Mouse (Mus musculus) heart, embryonic 16.5 days (tissue): Measurements from ENCODE around the gene Slc5a5. TPM values are rescaled to one million over a fixed set of nuclear protein-coding genes. Genes with fewer than 3 reads are reported as not detected.
A peak's percentile ranks its signal among the peaks of the same experiment; 100 is the strongest.

Source experiments
- ATAC-seq: fragments of 200-750 bp; cut with Nextera tagmentation; replicated peaks from 2 replicates; pipeline ENCODE4 v1.8.0; 2017; ENCODE audit warnings: moderate number of reproducible peaks; ENCODE audit not compliant: insufficient read depth, low FRiP score; ENCODE audit errors: extremely low read depth
- H3K27ac ChIP-seq: fragments of 300-500 bp; sonication (generic); 2 replicates; pipeline ENCODE4 v1.5.1; 2014; ENCODE audit warnings: mild to moderate bottlenecking, low read length, control low read depth, moderate library complexity
- H3K27me3 ChIP-seq: fragments of 300-500 bp; sonication (generic); 2 replicates; pipeline ENCODE4 v1.6.1; 2014; ENCODE audit warnings: low read length, mixed read lengths; ENCODE audit not compliant: control insufficient read depth, insufficient read depth
- H3K36me3 ChIP-seq: fragments of 300-500 bp; sonication (generic); 2 replicates; pipeline ENCODE4 v1.6.1; 2014; ENCODE audit not compliant: control insufficient read depth, insufficient read depth
- H3K4me1 ChIP-seq: fragments of 300-500 bp; sonication (generic); 2 replicates; pipeline ENCODE4 v1.6.1; 2014; ENCODE audit warnings: low read length, mixed read lengths; ENCODE audit not compliant: control insufficient read depth, insufficient read depth
- H3K4me2 ChIP-seq: fragments of 300-500 bp; sonication (generic); 2 replicates; pipeline ENCODE4 v1.6.1; 2014; ENCODE audit warnings: low read depth, mild to moderate bottlenecking, control low read depth, low read length
- H3K4me3 ChIP-seq: fragments of 300-500 bp; sonication (generic); 2 replicates; pipeline ENCODE4 v1.5.1; 2014; ENCODE audit warnings: mild to moderate bottlenecking, control low read depth, low read length
- H3K9ac ChIP-seq: fragments of 300-500 bp; sonication (generic); 2 replicates; pipeline ENCODE4 v1.6.1; 2014; ENCODE audit warnings: low read length, control low read depth
- H3K9me3 ChIP-seq: fragments of 300-500 bp; sonication (generic); replicated peaks from 2 replicates; pipeline ENCODE4 v1.6.1; 2016; ENCODE audit warnings: low read length; ENCODE audit not compliant: control insufficient read depth
- WGBS: fragments of 180-500 bp; shearing (Covaris S2); extraction: QIAGEN DNeasy Blood & Tissue Kit; methylation state at CpG from one replicate; pipeline ENCODE4 v1.1.7; 2014; 5-methylcytosine and 5-hydroxymethylcytosine counted together
- polyA plus RNA-seq: library from polyadenylated mRNA; unstranded; fragments of >200 nt; fragmentation: Nextera tagmentation; extraction: Ambion mirVana; gene quantifications from 2 replicates; pipeline ENCODE4 v1.2.1, GENCODE M21; 2015

Gene Slc5a5
- polyA plus RNA-seq, 1 experiment from 2014 or later, result 0.43 TPM

DNA sequence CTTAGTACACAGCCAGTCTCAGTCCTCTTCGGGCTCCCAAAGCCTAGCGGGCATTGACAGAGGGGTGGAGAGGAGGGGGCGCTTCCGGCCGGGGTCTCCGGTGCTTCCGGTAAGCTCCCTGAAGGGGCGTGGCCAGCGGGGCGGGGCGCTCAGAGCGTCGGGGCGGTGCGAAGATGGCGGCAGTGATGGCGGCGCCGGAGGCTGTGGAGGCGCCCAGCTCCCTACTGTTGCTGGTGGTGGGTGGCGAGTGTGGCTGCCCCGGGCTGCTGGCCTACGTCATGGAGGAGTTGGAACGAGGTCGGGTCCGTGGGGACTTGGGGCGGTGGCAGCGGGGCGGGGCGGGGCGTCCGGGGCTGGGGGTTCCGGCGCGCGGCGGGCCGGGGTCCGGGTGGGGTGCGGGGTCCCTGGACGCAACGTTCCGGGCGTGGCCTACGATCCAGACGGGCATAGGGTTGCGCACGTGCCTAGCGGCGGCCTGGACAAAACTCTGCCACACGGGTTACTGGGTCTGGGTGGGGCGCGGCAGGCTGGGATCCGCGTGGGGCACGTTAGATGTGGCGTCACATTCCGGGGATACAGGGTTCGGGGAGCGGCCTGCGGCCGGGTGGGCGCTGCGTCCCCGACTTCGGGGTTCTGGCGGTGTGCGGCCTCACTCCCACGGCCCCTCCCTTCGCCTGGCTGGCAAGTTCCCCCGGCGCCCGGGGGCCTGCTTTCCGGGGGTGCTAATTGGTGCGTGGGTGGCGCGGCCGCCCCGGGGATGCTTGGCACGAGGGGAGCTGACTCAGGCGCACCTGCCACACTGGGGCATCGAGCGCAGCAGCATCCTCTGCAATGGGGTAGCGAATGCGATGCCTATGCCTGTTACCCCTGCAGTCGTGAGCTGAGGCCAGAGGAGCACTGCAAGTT, 13.5 kb upstream of the Slc5a5 start, which contains the start of gene Map1s:
Gene Map1s (plus strand): TSS at position 102 of the 906 bp plus-strand sequence.
- no peaks in the 10 kb centered on the region for H3K36me3 ChIP-seq
- under 1% methylated on average over 79 of the region's 86 CpGs for WGBS
- peaks cover 4% of the 10 kb centered on the region for H3K27me3 ChIP-seq
- no peaks in the 10 kb centered on the region for H3K9me3 ChIP-seq
- peak within 1 kb of the TSS; percentile 92 for H3K9ac ChIP-seq
- peaks cover 14% of the 10 kb centered on the region for H3K4me1 ChIP-seq
- H3K4me3 ChIP-seq, result peak within 1 kb of the TSS; percentile 85
- peak within 1 kb of the TSS; percentile 93 for H3K4me2 ChIP-seq
- peak; percentile 85 for ATAC-seq
- peak within 1 kb of the TSS; percentile 82 for H3K27ac ChIP-seq

DNA sequence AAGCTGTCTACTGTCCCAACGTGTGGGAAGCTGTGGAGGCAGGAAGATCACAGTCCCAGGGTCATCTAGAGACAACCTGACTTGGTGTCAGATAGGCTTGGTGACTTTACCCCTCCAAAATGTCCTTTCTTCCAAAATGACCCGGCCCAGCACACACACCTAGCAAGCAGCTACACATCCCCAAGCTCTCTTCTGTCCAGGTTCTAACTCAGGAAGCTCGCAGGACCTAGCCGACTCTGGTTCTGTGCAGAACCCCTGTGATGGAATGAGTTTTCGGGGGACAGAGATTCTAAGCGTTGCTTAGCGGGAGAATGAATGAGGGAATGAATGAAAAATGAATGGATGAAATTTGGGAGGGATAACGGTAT, 12.9 kb upstream of the Slc5a5 start:
- 15% methylated on average over 8 of the region's 8 CpGs for WGBS
- no peaks in the 10 kb centered on the region for H3K9me3 ChIP-seq
- H3K4me3 ChIP-seq, result peak overlapping the region; percentile 85
- peak overlapping the region; percentile 92 for H3K9ac ChIP-seq
- peaks cover 14% of the 10 kb centered on the region for H3K4me1 ChIP-seq
- peak overlapping the region; percentile 82 for H3K27ac ChIP-seq
- ATAC-seq, result no peak
- H3K27me3 ChIP-seq, result peaks cover 4% of the 10 kb centered on the region
- no peaks in the 10 kb centered on the region for H3K36me3 ChIP-seq
- H3K4me2 ChIP-seq, result peak overlapping the region; percentile 93

DNA sequence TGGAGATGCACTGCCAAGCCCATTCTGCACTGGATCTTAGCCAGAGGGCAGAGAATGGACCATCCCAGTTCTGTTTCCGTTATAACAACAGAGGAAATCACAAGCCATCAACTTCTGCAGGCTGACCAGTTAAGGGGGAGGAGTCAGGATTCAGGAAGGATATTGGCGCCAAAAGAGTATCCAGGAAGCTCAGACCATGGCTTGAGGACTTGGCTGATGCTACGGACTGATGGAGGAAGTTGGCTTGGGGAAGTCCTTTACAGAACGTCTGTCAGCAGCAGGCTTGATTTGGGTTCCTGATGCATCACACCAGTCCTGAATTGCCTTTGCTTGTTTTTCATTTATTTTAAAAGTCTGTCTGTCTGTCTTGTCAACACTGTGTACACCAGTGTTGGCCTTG, 12.0 kb upstream of the Slc5a5 start:
- 44% methylated on average over 4 of the region's 4 CpGs for WGBS
- no peak overlapping the region for H3K27ac ChIP-seq

DNA sequence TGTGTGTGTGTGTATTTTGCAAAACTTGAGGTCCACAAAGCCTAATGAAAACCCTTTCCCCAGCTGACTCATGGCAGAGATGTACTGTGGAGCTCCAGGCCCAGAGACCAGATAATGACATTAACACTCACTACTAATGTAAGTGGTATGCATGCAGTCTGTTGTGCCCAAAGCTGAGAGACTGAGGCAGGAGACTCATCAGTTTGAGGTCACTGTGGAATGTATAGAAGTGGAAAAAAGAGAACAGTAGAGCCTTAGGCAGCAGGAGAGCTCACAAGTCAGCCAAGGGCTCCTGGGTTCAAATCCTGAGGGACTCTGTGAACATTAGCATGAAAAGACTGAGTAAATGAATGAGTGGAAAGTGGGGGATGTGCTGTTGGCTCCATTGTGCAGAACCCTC, 11.0 kb upstream of the Slc5a5 start:
- H3K9ac ChIP-seq, result no peak overlapping the region
- H3K36me3 ChIP-seq, result no peaks in the 10 kb centered on the region
- H3K4me3 ChIP-seq, result no peak overlapping the region
- peaks cover 14% of the 10 kb centered on the region for H3K4me1 ChIP-seq
- peaks cover 4% of the 10 kb centered on the region for H3K27me3 ChIP-seq
- no peaks in the 10 kb centered on the region for H3K9me3 ChIP-seq
- H3K27ac ChIP-seq, result no peak overlapping the region
- no peak overlapping the region for H3K4me2 ChIP-seq
- no peak for ATAC-seq

More for the DNA sequence above, 12.0 kb upstream of the Slc5a5 start:
- peaks cover 14% of the 10 kb centered on the region for H3K4me1 ChIP-seq
- no peak for ATAC-seq
- H3K36me3 ChIP-seq, result no peaks in the 10 kb centered on the region
- H3K4me2 ChIP-seq, result no peak overlapping the region
- H3K9ac ChIP-seq, result no peak overlapping the region
- H3K4me3 ChIP-seq, result no peak overlapping the region
- peaks cover 4% of the 10 kb centered on the region for H3K27me3 ChIP-seq
- no peaks in the 10 kb centered on the region for H3K9me3 ChIP-seq

DNA sequence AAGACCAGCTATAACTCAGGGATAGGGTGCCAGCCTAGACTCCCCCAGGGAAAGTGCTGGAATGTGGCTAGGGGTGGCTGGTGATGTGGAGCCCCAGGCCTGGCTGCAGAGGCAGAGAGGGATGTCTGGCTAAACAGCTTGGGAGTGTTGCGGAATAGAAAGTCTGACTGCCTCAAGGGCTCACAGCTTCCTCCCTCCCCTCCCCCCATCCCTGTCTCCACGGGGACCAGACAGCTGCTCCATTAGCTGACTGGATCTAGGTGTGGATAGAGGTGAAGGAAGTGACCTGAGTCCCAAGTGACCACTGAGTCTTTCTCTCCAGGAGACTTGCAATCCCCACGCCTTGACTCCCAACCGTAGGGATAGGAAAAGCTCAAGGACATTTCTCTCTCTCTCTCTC, 10.6 kb upstream of the Slc5a5 start:
- peaks cover 4% of the 10 kb centered on the region for H3K27me3 ChIP-seq
- H3K4me3 ChIP-seq, result no peak overlapping the region
- no peaks in the 10 kb centered on the region for H3K36me3 ChIP-seq
- no peak for ATAC-seq
- no peaks in the 10 kb centered on the region for H3K9me3 ChIP-seq
- H3K9ac ChIP-seq, result no peak overlapping the region
- H3K4me1 ChIP-seq, result peaks cover 17% of the 10 kb centered on the region
- no peak overlapping the region for H3K4me2 ChIP-seq
- 42% methylated on average over 4 of the region's 4 CpGs for WGBS
- no peak overlapping the region for H3K27ac ChIP-seq

DNA sequence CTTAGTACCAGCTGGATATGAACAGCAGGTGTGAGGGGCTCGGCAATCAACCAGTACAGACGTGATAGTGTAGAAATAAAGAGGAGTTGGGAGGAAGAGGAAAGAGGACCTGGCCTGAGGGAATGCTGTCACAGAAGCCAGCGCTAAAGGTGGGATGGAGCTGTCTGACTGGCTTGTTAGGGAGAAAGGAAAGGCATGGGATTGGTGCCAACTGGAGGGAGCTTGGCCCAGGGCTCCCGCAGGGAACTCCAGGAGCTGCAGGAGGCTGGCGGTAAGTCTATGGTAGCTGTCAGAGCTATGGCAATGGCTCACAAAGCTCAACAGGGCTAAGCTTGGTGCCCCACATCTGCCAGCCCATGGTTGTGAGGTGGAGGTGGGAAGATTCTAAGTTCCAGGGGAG, 9.7 kb upstream of the Slc5a5 start:
- Histone ChIP-seq H3K9me3 (no peaks in the 10 kb centered on the region), H3K4me2 (no peak overlapping the region), H3K36me3 (no peaks in the 10 kb centered on the region), H3K27ac (no peak overlapping the region), H3K4me1 (peaks cover 10% of the 10 kb centered on the region), H3K27me3 (peaks cover 4% of the 10 kb centered on the region), H3K9ac (0 out of 2 replicates have a peak overlapping the region, but pooled peaks have one; percentile 22), H3K4me3 (no peak overlapping the region)
- no peak for ATAC-seq
- 37% methylated on average over 5 of the region's 5 CpGs for whole genome bisulfite sequencing

DNA sequence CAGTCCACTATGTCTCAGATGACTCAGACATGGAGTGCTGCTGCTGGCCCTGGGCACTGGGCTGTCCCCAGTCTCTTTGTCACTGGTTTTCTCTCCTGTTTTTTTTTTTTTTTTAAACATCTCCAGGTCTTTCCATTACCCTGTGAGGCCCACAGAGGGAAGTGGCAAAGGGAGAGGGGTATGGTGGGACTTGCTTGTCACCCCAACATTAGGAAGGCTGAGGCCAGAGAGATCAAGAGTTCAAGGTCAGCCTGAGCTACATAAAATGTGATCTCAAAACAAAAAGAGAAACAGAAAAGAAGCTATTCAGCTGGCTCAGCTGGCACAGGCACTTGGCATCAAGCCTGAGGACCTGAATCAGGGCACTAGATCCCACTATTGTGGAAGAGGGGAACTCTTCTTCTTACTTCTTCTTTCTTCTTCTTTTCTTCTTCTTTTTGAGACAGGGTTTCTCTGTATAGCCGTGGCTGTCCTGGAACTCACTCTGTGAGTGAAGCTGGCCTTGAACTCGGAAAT, 8.4 kb upstream of the Slc5a5 start:
- Histone ChIP-seq H3K27me3 (peaks cover 4% of the 10 kb centered on the region), H3K4me3 (no peak overlapping the region), H3K9ac (no peak overlapping the region), H3K27ac (no peak overlapping the region), H3K4me1 (peaks cover 9% of the 10 kb centered on the region), H3K36me3 (no peaks in the 10 kb centered on the region), H3K9me3 (no peaks in the 10 kb centered on the region), H3K4me2 (no peak overlapping the region)
- WGBS, result 67% methylated on average over 2 of the region's 2 CpGs
- no peak for ATAC-seq

DNA sequence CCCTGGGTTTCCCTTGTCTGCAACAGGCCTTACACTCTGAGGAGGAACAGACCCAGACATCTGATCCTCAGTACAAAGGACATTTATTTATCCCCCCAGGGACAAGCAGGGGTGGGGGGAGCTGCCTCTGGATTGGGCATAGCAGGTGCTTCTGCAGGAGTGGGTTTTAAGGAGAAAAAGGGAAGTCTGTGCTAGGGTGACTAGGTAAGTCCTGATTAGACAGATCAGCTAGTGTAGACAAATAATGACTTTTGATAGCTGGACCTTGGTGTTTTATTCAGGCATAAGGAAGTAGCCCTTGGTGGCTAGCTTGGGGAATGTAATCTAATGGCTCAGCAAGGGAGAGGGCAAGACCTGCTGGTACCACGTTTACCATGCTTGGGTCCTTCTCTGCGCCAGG, 6.7 kb upstream of the Slc5a5 start:
- Histone ChIP-seq H3K9me3 (no peaks in the 10 kb centered on the region), H3K4me2 (no peak overlapping the region), H3K27ac (no peak overlapping the region), H3K36me3 (peaks cover 16% of the 10 kb centered on the region), H3K27me3 (peaks cover 4% of the 10 kb centered on the region), H3K9ac (no peak overlapping the region), H3K4me3 (no peak overlapping the region), H3K4me1 (peaks cover 10% of the 10 kb centered on the region)
- 83% methylated on average over 2 of the region's 2 CpGs for WGBS
- ATAC-seq, result no peak

DNA sequence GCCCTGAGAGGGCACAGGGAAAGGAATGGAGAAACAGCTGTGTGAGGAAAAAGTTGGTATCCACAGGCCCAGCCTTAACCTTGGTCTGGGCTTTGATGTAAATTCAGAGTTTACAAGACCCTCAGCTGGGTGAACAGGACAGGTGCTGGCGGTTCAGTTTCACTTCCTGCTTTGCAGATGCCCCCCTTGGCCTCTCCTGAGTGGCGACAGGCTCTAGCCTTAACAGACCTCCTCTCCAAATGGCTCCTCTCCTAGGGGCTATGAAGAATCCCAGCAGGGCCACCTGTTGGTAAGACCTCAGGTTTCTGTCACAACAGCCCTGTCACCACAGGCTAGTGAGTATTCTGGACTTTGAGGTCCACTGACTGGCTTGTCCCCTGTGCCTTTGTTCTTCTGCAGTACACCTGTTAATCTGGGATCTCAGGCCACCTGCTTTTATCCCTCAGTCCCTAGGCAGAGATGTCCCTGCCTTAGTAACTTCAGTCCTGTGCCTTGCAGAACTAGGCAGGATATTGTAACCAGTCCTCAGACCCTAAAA, 6.2 kb upstream of the Slc5a5 start:
- H3K4me2 ChIP-seq, result no peak overlapping the region
- H3K9ac ChIP-seq, result no peak overlapping the region
- no peak overlapping the region for H3K4me3 ChIP-seq
- peaks cover 21% of the 10 kb centered on the region for H3K36me3 ChIP-seq
- no peaks in the 10 kb centered on the region for H3K9me3 ChIP-seq
- H3K4me1 ChIP-seq, result peaks cover 10% of the 10 kb centered on the region
- H3K27me3 ChIP-seq, result peaks cover 4% of the 10 kb centered on the region
- ATAC-seq, result no peak
- WGBS, result 36% methylated on average over 2 of the region's 2 CpGs
- H3K27ac ChIP-seq, result no peak overlapping the region
